Mouse (Mus musculus) heart, embryonic 12.5 days (tissue): ENCODE measurements around the gene Gal3st1. TPM values are rescaled to one million over a fixed set of nuclear protein-coding genes. Genes with fewer than 3 reads are reported as not detected.
"Not testable (repeated sequence)": the region's sequence is repeated elsewhere in the genome, so short reads cannot be mapped to it uniquely, and the experiment has no call there.

Experiments used
- ATAC-seq: fragments of 200-750 bp; cut with Nextera tagmentation; 2 replicates; pipeline ENCODE4 v1.8.0; 2017; ENCODE audit warnings: moderate TSS enrichment, moderate library complexity; ENCODE audit not compliant: insufficient number of reproducible peaks, low FRiP score
- H3K27ac ChIP-seq: fragments of 300-500 bp; sonication (generic); 2 replicates; pipeline ENCODE4 v1.5.1; 2016; ENCODE audit warnings: mild to moderate bottlenecking, moderate library complexity; ENCODE audit not compliant: poor library complexity, severe bottlenecking
- H3K27me3 ChIP-seq: fragments of 300-500 bp; sonication (generic); replicated peaks from 2 replicates; pipeline ENCODE4 v1.6.1; 2016; ENCODE audit warnings: mild to moderate bottlenecking, moderate library complexity
- H3K36me3 ChIP-seq: fragments of 300-500 bp; sonication (generic); 2 replicates; pipeline ENCODE4 v1.6.1; 2016; ENCODE audit warnings: mild to moderate bottlenecking, moderate library complexity
- H3K4me1 ChIP-seq: fragments of 300-500 bp; sonication (generic); replicated peaks from 2 replicates; pipeline ENCODE4 v1.6.1; 2016; ENCODE audit warnings: mild to moderate bottlenecking
- H3K4me2 ChIP-seq: fragments of 300-500 bp; sonication (generic); 2 replicates; pipeline ENCODE4 v1.6.1; 2016; ENCODE audit warnings: mild to moderate bottlenecking, moderate library complexity
- H3K4me3 ChIP-seq: fragments of 300-500 bp; sonication (generic); 2 replicates; pipeline ENCODE4 v1.5.1; 2016; ENCODE audit warnings: mild to moderate bottlenecking
- H3K9ac ChIP-seq: fragments of 300-500 bp; sonication (generic); 2 replicates; pipeline ENCODE4 v1.6.1; 2016; ENCODE audit warnings: mild to moderate bottlenecking, moderate library complexity
- H3K9me3 ChIP-seq: fragments of 300-500 bp; sonication (generic); replicated peaks from 2 replicates; pipeline ENCODE4 v1.6.1; 2016; ENCODE audit warnings: mild to moderate bottlenecking, moderate library complexity
- WGBS: fragments of 180-500 bp; shearing (Covaris S2); methylation state at CpG from one replicate; pipeline ENCODE4 v1.1.7; 2016; 5-methylcytosine and 5-hydroxymethylcytosine counted together
- polyA plus RNA-seq: library from polyadenylated mRNA; unstranded; fragments of >200 nt; fragmentation: Nextera tagmentation; extraction: Ambion mirVana; gene quantifications from 2 replicates; pipeline ENCODE4 v1.2.1, GENCODE M21; 2016

Gene Gal3st1
- polyA plus RNA-seq = 0.19 and 0.32 TPM in 2 replicates

GRCm38 (mm10) chr11:3983291-3983862 is at the start of gene Gal3st1:
TSS of gene Gal3st1 (plus strand) at chr11:3983636.
- peak; percentile 51; the same call in 1 of the 2 replicates for ATAC-seq
- Histone ChIP-seq H3K27ac (no peak within 1 kb of the TSS), H3K36me3 (peaks cover 29% of the 10 kb centered on the region), H3K4me1 (peaks cover 21% of the 10 kb centered on the region), H3K4me2 (peak within 1 kb of the TSS; percentile 92), H3K4me3 (peak within 1 kb of the TSS; percentile 53), H3K9me3 (no peaks in the 10 kb centered on the region), H3K9ac (peak within 1 kb of the TSS; percentile 60), H3K27me3 (peaks cover 26% of the 10 kb centered on the region)
- WGBS = 1% methylated on average over 33 of the region's 37 CpGs

DNA sequence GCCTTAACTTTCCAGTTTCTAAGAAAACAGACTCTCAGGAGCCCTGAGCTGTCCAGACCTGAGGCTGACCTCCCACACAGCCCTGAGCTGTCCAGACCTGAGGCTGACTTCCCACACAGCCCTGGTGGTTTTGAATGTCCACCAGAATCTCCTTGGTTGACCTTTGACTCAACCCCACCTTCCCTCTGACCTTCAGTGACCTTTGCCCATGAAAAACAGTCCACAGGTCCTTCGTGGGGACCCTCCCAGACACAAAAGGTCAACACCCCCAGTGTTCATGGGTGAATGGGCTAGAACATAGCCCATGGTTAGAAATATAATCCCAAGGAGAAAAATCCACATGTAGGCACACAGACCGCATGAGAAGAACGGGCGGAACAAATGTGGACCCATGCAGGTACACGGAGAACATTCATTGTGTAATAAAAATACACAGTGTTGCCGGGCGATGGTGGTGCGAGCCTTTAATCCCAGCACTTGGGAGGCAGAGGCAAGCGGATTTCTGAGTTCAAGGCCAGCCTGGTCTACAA is 49.6 kb upstream of the Gal3st1 start:
- H3K9me3 ChIP-seq = no peaks in the 10 kb centered on the region
- no peak overlapping the region for H3K9ac ChIP-seq

DNA sequence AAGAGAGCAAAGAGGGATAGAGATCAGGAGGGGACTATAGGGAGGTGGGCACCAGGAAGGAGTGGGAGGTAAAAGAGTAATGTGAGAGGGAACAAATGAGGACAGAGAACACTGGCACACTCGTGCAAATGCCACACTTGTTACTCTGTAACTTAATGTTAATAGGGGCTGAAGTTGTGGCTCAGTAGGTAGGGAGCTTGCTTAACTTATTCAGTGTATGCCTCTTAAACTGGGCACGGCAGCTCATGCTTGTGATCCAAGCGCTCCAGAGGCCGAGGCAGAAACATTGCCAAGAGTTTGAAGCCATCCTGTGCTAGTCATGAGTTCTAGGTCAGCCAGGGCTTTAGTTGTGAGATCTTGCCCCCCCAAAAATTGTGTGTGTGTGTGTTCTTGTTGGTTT is 48.3 kb upstream of the Gal3st1 start:
- ATAC-seq = no peak
- Histone ChIP-seq H3K4me1 (peaks cover 15% of the 10 kb centered on the region), H3K27me3 (no peaks in the 10 kb centered on the region), H3K9me3 (no peaks in the 10 kb centered on the region), H3K4me3 (no peak overlapping the region), H3K9ac (no peak overlapping the region), H3K36me3 (no peaks in the 10 kb centered on the region), H3K4me2 (no peak overlapping the region), H3K27ac (no peak overlapping the region)
- 56% methylated on average over 4 of the region's 4 CpGs for WGBS

More for the DNA sequence above, 49.6 kb upstream of the Gal3st1 start:
- WGBS = 87% methylated on average over 9 of the region's 9 CpGs
- H3K27ac ChIP-seq = no peak overlapping the region
- H3K36me3 ChIP-seq = peaks cover 5% of the 10 kb centered on the region; the same call in 1 of the 2 replicates
- H3K4me1 ChIP-seq = peaks cover 19% of the 10 kb centered on the region
- H3K4me2 ChIP-seq = no peak overlapping the region
- no peak for ATAC-seq
- no peaks in the 10 kb centered on the region for H3K27me3 ChIP-seq
- no peak overlapping the region for H3K4me3 ChIP-seq

GRCm38 (mm10) chr11:3936318-3936717 is 47.1 kb upstream of the Gal3st1 start:
- Histone ChIP-seq H3K9ac (no peak overlapping the region), H3K9me3 (no peaks in the 10 kb centered on the region), H3K4me1 (peaks cover 3% of the 10 kb centered on the region), H3K4me2 (no peak overlapping the region), H3K4me3 (no peak overlapping the region), H3K36me3 (no peaks in the 10 kb centered on the region), H3K27ac (no peak overlapping the region), H3K27me3 (no peaks in the 10 kb centered on the region)
- no peak for ATAC-seq
- 85% methylated on average over 3 of the region's 3 CpGs for WGBS

GRCm38 (mm10) chr11:3937321-3937874 is 46.0 kb upstream of the Gal3st1 start:
- Histone ChIP-seq H3K4me1 (peaks cover 3% of the 10 kb centered on the region), H3K9me3 (no peaks in the 10 kb centered on the region), H3K27ac (no peak overlapping the region), H3K9ac (no peak overlapping the region), H3K36me3 (no peaks in the 10 kb centered on the region), H3K4me3 (no peak overlapping the region), H3K4me2 (no peak overlapping the region), H3K27me3 (no peaks in the 10 kb centered on the region)
- ATAC-seq = no peak
- 75% methylated on average over 13 of the region's 13 CpGs for WGBS

DNA sequence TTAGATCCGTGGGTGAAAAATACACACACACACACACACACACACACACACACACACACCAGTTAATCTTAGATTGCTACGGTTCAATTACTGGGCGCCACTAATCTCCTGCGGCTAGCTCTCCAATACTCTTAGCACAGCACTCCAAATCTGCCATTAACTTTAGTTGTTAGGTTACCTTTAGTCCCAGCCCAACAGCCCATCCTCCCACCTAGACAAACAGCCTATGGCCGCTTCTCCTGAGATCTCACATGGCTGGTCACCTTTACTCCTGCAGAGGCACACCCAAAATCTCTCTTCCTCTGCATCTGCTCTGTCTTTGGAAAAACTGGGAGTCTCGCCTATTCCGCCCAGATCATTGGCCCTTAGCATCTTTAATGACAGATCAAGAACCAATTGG is 42.1 kb upstream of the Gal3st1 start:
- WGBS = 77% methylated on average over 7 of the region's 7 CpGs
- no peak for ATAC-seq
- H3K36me3 ChIP-seq = no peaks in the 10 kb centered on the region
- no peak overlapping the region for H3K4me2 ChIP-seq
- H3K9ac ChIP-seq = no peak overlapping the region
- no peak overlapping the region for H3K27ac ChIP-seq
- no peaks in the 10 kb centered on the region for H3K4me1 ChIP-seq
- H3K4me3 ChIP-seq = no peak overlapping the region
- peaks cover 3% of the 10 kb centered on the region for H3K27me3 ChIP-seq
- H3K9me3 ChIP-seq = no peaks in the 10 kb centered on the region

DNA sequence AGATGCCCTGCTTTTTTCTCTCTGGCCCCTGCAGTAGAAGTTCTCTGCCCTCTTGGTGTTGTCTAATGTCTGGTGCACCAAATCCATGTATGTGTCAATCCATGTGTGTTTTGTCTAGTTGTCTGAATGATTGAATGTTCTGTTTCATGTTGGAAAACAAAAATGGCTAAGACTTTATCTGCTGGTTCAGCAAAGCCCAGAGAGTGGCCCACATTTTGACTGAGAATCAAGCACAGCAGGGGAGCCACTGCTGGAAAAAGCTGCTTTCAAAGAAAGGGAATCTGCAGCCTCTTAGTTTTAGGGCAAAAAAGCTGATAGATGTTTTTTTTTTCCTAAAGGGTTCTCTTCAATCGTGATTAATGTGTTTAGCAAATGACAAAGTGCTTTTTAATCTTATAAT is 37.0 kb upstream of the Gal3st1 start:
- no peak for ATAC-seq

GRCm38 (mm10) chr11:3954876-3955275 is 28.6 kb upstream of the Gal3st1 start:
- not testable (repeated sequence) for H3K9me3 ChIP-seq, H3K4me1 ChIP-seq, H3K27me3 ChIP-seq, H3K9ac ChIP-seq, H3K36me3 ChIP-seq, ATAC-seq, H3K4me3 ChIP-seq, H3K27ac ChIP-seq, H3K4me2 ChIP-seq
- WGBS = 79% methylated on average over 5 of the region's 5 CpGs

More for the DNA sequence above, 37.0 kb upstream of the Gal3st1 start:
- Histone ChIP-seq H3K36me3 (no peaks in the 10 kb centered on the region), H3K4me1 (no peaks in the 10 kb centered on the region), H3K4me3 (no peak overlapping the region), H3K9ac (no peak overlapping the region), H3K27me3 (peaks cover 3% of the 10 kb centered on the region), H3K4me2 (no peak overlapping the region), H3K9me3 (no peaks in the 10 kb centered on the region), H3K27ac (no peak overlapping the region)
- WGBS = 24% methylated on average over 1 of the region's 1 CpGs

DNA sequence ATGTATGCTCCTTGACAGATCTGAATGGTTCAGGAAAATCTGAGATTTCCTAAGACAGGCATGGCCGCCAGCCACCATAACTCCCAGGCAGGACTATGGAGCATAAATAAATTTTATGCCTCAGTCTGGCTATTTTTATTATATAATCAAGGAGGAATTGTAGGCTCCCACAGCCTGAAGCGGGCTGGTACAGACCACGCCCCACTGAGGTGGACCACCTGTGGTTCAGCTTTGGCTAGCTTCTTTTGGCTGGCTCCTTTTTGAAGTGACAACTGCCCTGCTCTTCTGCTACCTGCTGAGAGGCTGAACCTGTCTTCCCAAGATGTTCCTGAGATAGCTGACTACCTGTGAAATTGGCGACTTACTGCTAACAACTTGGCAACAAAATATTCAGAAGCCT is 28.1 kb upstream of the Gal3st1 start:
- WGBS = 73% methylated on average over 4 of the region's 4 CpGs

DNA sequence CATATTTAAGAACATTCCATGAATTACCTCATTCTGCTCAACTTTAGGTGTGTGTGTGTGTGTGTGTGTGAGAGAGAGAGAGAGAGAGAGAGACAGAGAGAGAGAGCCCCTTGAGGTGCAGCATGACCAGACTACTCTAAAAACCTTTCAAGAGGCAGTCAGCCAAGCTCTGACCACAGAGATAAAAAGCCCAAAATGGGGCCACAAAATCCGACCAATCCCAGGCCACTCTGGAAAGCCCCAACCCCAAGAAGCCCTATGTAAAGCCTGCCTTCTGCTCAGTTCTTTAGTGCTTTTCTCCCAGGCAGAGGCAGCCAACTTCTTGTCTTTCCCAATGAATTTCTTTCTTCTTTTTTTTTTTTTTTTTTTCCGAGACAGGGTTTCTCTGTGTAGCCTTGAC is 22.5 kb upstream of the Gal3st1 start:
- H3K27ac ChIP-seq = no peak overlapping the region
- WGBS = 21% methylated on average over 2 of the region's 2 CpGs
- no peaks in the 10 kb centered on the region for H3K9me3 ChIP-seq
- no peak overlapping the region for H3K9ac ChIP-seq
- H3K4me2 ChIP-seq = no peak overlapping the region
- peaks cover 7% of the 10 kb centered on the region for H3K4me1 ChIP-seq
- H3K4me3 ChIP-seq = no peak overlapping the region
- ATAC-seq = no peak
- H3K36me3 ChIP-seq = no peaks in the 10 kb centered on the region
- peaks cover 6% of the 10 kb centered on the region; the same call in 1 of the 2 replicates for H3K27me3 ChIP-seq

More for the DNA sequence above, 28.1 kb upstream of the Gal3st1 start:
- H3K27me3 ChIP-seq, H3K4me2 ChIP-seq, H3K4me3 ChIP-seq, ATAC-seq, H3K9me3 ChIP-seq, H3K9ac ChIP-seq, H3K36me3 ChIP-seq, H3K4me1 ChIP-seq, H3K27ac ChIP-seq: not testable (repeated sequence)

DNA sequence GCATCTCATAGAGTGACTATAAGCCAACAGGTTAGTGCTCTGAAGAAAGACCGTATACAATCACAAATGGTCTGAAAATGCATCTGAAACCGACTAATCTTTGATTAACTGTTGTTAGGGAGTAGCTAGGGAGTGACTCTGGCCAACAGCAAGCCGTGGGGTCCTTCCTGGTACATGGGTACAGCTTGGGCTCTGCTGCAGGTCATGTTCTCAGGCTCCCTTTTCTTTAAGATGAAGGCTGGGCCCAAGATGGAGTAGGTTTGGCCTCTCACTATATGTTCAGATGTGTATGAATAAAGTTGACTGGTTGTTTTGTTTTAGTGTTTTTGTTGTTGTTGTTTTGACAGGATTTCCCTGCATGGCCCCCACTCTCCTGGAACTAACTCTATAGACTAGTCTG is 21.7 kb upstream of the Gal3st1 start:
- H3K4me3 ChIP-seq = no peak overlapping the region
- H3K27ac ChIP-seq = no peak overlapping the region
- 55% methylated on average over 3 of the region's 3 CpGs for WGBS
- peaks cover 7% of the 10 kb centered on the region for H3K4me1 ChIP-seq
- no peaks in the 10 kb centered on the region for H3K9me3 ChIP-seq
- ATAC-seq = no peak
- no peaks in the 10 kb centered on the region; the same call in 1 of the 2 replicates for H3K36me3 ChIP-seq
- H3K9ac ChIP-seq = no peak overlapping the region
- H3K4me2 ChIP-seq = no peak overlapping the region
- peaks cover 6% of the 10 kb centered on the region; the same call in 1 of the 2 replicates for H3K27me3 ChIP-seq
